Mouse (Mus musculus) heart, embryonic 11.5 days (tissue): ENCODE results near the gene Baz2b. TPM values are rescaled to one million over a fixed set of nuclear protein-coding genes. Genes with fewer than 3 reads are reported as not detected.
"Not testable (repeated sequence)": the region's sequence is repeated elsewhere in the genome, so short reads cannot be mapped to it uniquely, and the experiment has no call there.

Experiments used
- ATAC-seq: fragments of 200-750 bp; cut with Nextera tagmentation; replicated peaks from 2 replicates; pipeline ENCODE4 v1.8.0; 2017; ENCODE audit warnings: moderate library complexity; ENCODE audit not compliant: insufficient number of reproducible peaks, low FRiP score, low TSS enrichment
- H3K27ac ChIP-seq: fragments of 300-500 bp; sonication (generic); 2 replicates; pipeline ENCODE4 v1.5.1; 2014; ENCODE audit warnings: mild to moderate bottlenecking, low read depth, low read length
- H3K27me3 ChIP-seq: fragments of 300-500 bp; sonication (generic); 2 replicates; pipeline ENCODE4 v1.6.1; 2014; ENCODE audit warnings: mild to moderate bottlenecking, low read length, mixed read lengths; ENCODE audit not compliant: control insufficient read depth, insufficient read depth
- H3K36me3 ChIP-seq: fragments of 300-500 bp; sonication (generic); 2 replicates; pipeline ENCODE4 v1.6.1; 2014; ENCODE audit warnings: mild to moderate bottlenecking, low read length, moderate library complexity, mixed read lengths; ENCODE audit not compliant: control insufficient read depth, insufficient read depth
- H3K4me1 ChIP-seq: fragments of 300-500 bp; sonication (generic); 2 replicates; pipeline ENCODE4 v1.6.1; 2014; ENCODE audit warnings: low read length; ENCODE audit not compliant: control insufficient read depth, insufficient read depth
- H3K4me2 ChIP-seq: fragments of 300-500 bp; sonication (generic); 2 replicates; pipeline ENCODE4 v1.6.1; 2014; ENCODE audit warnings: mild to moderate bottlenecking, moderate library complexity
- H3K4me3 ChIP-seq: fragments of 300-500 bp; sonication (generic); 2 replicates; pipeline ENCODE4 v1.5.1; 2014; ENCODE audit warnings: low read depth, low read length
- H3K9ac ChIP-seq: fragments of 300-500 bp; sonication (generic); 2 replicates; pipeline ENCODE4 v1.6.1; 2014; ENCODE audit warnings: mild to moderate bottlenecking, low read depth, low read length, moderate library complexity
- H3K9me3 ChIP-seq: fragments of 300-500 bp; sonication (generic); replicated peaks from 2 replicates; pipeline ENCODE4 v1.6.1; 2016; ENCODE audit warnings: low read length; ENCODE audit not compliant: control insufficient read depth
- WGBS: fragments of 180-500 bp; shearing (Covaris S2); extraction: QIAGEN DNeasy Blood & Tissue Kit; methylation state at CpG from one replicate; pipeline ENCODE4 v1.1.7; 2014; ENCODE audit not compliant: insufficient replicate concordance; 5-methylcytosine and 5-hydroxymethylcytosine counted together
- polyA plus RNA-seq: library from polyadenylated mRNA; unstranded; fragments of >200 nt; fragmentation: Nextera tagmentation; extraction: Ambion mirVana; gene quantifications from 2 replicates; pipeline ENCODE4 v1.2.1, GENCODE M21; 2014

Gene Baz2b
- polyA plus RNA-seq, 1 experiment from 2014 or later = 56.1 TPM

DNA sequence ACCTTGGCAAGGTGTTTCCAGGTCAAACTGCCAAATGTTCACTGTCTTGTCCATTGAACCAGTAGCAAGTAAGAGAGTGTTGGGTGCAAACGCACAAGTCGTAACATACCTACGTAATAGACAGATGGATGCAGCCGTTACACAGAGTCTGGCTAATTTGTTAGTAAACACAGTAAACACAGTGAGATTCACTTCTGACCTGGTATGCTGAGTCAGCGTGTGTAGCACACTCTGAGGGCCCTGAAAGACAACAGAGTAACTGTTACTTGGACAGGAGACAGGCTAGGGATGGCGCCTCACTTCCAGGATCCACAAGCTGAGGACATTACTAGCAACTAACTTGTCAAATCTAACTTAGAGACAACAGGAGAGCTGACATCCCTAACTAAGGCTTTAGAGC lies 347.0 kb downstream of the Baz2b start:
- Histone ChIP-seq H3K36me3 (peaks cover 11% of the 10 kb centered on the region), H3K27ac (no peak overlapping the region), H3K4me3 (no peak overlapping the region), H3K9ac (no peak overlapping the region), H3K4me1 (no peaks in the 10 kb centered on the region), H3K4me2 (no peak overlapping the region), H3K27me3 (no peaks in the 10 kb centered on the region), H3K9me3 (no peaks in the 10 kb centered on the region)
- 87% methylated on average over 6 of the region's 6 CpGs for WGBS
- ATAC-seq = no peak

DNA sequence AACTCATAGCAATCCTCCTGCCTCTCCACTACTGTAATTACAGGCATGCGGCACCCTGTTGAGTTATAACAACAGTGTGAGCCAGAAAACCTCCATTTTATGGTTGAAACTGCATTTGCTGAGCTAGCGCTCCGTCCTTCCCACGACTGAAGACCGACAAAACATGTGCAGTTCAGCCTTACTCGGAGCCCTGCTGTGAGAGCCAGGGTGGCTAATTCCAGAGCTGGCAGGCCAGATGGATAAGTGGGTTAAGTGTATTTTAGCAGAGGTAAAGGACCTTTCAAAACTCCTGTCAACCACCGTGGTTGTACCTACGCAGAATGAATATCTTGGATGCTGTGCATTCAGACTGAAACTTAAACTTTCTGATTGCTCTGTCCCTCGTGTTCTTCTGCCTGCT lies 355.3 kb downstream of the Baz2b start:
- WGBS = 84% methylated on average over 9 of the region's 9 CpGs
- no peak overlapping the region for H3K4me2 ChIP-seq
- H3K27me3 ChIP-seq = no peaks in the 10 kb centered on the region
- no peaks in the 10 kb centered on the region for H3K4me1 ChIP-seq
- no peak overlapping the region for H3K9ac ChIP-seq
- no peak for ATAC-seq
- no peak overlapping the region for H3K4me3 ChIP-seq
- H3K27ac ChIP-seq = no peak overlapping the region
- H3K36me3 ChIP-seq = peaks cover 12% of the 10 kb centered on the region
- H3K9me3 ChIP-seq = no peaks in the 10 kb centered on the region

DNA sequence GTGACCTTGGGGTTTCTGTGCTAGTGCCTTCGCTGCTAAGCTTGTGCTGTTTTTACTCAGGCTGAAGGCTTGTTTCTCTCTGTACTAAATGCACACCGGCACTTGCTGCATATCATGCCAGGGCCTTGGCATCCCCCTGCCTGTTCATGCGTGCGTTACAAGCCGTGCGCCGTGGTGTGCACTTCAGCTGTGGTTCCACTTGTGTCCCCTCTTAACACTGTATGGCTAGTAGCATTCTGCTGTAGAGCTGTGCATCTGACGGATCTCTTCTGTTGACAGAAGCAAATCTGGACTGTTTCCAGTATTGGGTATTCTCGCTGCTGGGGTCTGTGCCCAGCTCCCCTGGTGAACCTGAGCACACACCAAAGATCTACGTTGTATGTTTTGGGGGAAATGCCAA lies 356.1 kb downstream of the Baz2b start:
- Histone ChIP-seq H3K4me1 (no peaks in the 10 kb centered on the region), H3K4me2 (no peak overlapping the region), H3K9me3 (no peaks in the 10 kb centered on the region), H3K27me3 (no peaks in the 10 kb centered on the region), H3K9ac (no peak overlapping the region), H3K4me3 (no peak overlapping the region), H3K27ac (no peak overlapping the region), H3K36me3 (peaks cover 10% of the 10 kb centered on the region)
- 89% methylated on average over 10 of the region's 10 CpGs for WGBS
- no peak for ATAC-seq

DNA sequence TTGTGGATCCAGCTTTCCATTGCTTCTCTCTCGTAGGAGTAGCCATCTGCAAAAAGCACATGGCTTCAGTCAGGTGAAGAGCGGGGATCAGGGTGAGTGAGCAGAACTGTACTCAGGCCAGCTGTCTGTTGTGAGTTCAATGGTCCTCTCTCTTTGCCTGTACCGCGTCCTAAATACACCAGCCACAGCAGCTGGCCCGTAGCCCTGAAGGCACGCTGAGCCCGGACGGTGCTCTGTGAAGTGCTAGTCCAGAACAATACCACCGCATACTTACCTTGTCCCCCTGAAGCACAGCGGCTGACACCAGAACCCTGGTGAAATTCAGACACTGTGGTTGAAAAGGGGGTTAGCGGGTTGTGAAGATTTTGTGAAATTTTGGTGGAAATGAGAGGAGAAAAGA lies 356.7 kb downstream of the Baz2b start:
- no peak overlapping the region for H3K9ac ChIP-seq
- no peaks in the 10 kb centered on the region for H3K27me3 ChIP-seq
- H3K4me2 ChIP-seq = no peak overlapping the region
- peaks cover 8% of the 10 kb centered on the region for H3K36me3 ChIP-seq
- WGBS = 87% methylated on average over 11 of the region's 11 CpGs
- no peak overlapping the region for H3K4me3 ChIP-seq
- no peaks in the 10 kb centered on the region for H3K4me1 ChIP-seq
- no peaks in the 10 kb centered on the region for H3K9me3 ChIP-seq
- no peak for ATAC-seq
- no peak overlapping the region for H3K27ac ChIP-seq

DNA sequence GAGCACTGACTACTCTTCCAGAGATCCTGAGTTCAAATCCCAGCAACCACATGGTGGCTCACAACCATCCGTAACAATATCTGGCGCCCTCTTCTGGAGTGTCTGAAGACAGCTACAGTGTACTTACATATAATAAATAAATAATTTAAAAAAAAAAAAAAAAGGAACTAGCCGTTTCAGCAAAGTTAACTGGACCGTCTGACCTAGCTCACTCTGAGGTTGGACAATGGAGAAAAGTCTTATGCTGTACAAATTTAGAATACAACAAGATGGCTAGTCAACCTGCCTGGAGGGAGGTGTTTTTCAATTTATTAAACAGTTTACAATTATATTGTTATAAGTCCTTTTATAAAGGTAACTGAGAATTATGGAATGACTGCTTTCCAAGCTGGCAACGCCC lies 357.8 kb downstream of the Baz2b start:
- H3K9ac ChIP-seq, H3K4me3 ChIP-seq, H3K27me3 ChIP-seq, H3K27ac ChIP-seq, H3K36me3 ChIP-seq, H3K9me3 ChIP-seq, H3K4me2 ChIP-seq, H3K4me1 ChIP-seq, ATAC-seq: not testable (repeated sequence)
- 88% methylated on average over 3 of the region's 5 CpGs for WGBS

Other genes with a start within 250 kb of the Baz2b start
- 62.6 and 65.2 TPM in 2 replicates for gene March7, start within 50 bp of the Baz2b start, polyA plus RNA-seq
- 18.5 and 22.6 TPM in 2 replicates for gene Cd302, start 74.6 kb upstream of the Baz2b start, polyA plus RNA-seq
- 3.7 and 4.5 TPM in 2 replicates for gene Ly75, start 173.5 kb upstream of the Baz2b start, polyA plus RNA-seq